Mouse (Mus musculus): Measurements from ENCODE around the gene H2al1a.

H2al1a gene

DNA sequence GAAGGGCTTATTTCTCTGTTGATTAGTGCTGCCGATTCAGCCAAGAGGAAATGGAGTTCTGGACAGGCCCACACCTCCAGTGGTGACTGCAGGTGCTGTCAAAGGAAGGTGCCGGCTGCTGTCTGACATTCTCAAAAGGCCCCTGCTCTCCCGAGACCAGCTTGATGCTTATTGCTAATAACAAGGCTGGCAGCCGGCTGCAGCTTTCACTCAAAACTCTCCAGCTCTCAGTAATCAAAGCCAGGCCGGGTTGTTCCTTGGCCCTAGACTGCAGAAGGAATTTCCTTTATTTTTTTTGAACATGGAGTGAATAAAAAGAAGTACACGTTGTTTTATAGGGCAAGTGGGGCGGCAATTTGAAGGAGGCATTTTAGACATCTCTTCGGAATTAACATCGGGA, 46.7 kb downstream of the H2al1a start:
- DNase-seq (ENCODE audit: low spot score) = no peak

DNA sequence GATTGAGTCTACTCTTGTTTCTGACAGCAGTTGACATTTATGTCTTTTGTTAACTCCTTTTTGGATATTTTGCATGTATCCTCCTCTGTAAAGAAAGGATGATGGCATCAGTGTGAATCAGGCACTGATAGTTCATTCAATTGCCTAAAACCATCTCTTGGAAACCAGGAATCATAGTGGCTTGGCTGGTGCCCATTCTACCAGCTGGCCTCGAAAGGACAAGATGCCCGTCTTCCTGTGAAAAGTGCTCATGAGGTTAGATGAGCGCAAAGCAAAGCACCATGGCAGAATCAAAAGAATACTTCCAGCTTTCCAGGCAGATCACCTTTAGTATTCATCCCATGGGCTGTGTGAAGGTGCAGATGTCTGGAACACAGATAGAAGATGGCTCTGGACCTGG, 47.7 kb downstream of the H2al1a start:
- no peak for DNase-seq (ENCODE audit: low spot score)
